Mouse (Mus musculus): Measurements from ENCODE around the gene Sectm1a. TPM values are rescaled to one million over a fixed set of nuclear protein-coding genes. Genes with fewer than 3 reads are reported as not detected.
"Not testable (repeated sequence)": the region's sequence is repeated elsewhere in the genome, so short reads cannot be mapped to it uniquely, and the experiment has no call there.

The Sectm1a gene
- total RNA-seq, 2 experiments from 2014 or later: not detected

DNA sequence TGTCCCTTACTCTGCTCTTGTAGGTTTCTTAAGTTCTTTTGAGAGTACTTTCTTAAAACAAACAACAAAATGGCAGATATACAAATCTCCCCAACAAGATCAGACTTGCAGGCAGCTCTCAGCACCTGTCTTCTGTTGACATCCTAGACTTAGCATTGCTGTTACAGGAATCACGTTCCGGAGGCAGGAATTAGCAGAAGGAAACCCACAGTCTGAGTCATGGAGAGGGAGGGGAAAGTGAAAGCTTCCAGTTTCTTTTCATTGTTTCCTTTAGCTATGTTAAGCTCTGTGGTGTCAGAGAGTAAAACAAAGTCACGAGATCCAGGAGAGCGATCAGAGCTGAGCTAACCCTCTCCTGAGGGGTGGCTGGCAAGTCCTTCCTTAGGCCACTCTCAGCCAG, 9.9 kb upstream of the Sectm1a start:
- intact Hi-C loops (cut with DNase I): no loop called here
- DNase-seq: no peak

DNA sequence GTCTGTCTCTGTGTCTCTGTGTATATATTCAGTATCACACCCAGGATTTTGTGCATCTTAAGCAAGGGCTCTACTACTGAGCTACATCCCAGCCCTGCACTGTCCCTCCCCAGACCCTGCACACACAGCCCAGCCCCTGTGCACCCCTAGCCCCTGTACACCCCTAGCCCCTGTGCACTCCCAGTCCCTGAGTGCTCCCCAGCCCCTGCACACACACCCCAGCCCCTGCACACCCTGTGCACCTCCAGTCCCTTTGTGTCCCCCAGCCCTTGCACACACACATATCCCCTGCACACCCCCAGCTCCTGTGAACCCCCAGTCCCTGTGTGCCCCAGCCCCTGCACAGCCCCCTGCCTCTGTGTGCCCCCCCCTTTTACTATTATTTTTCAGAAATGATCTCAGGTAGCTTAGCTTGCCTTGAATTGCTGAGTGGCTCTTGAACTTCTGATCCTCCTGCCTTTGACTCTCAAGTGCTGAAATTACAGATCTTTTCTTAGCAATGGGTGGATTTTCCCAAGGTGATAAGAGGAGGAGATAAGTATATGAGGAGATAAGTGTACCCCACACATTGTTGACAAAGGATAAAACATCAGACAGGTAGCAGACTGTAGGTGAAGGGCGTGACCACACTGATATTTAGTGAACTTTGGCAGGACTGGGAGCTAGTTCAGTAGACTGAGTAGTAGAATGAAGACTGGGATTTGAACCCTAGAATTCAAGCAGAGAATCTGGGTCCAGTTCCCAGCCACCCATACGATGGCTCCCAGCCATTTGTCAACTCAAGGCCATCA, 8.9 kb upstream of the Sectm1a start:
- DNase-seq: no peak
- intact Hi-C loops (cut with DNase I): no loop called here

DNA sequence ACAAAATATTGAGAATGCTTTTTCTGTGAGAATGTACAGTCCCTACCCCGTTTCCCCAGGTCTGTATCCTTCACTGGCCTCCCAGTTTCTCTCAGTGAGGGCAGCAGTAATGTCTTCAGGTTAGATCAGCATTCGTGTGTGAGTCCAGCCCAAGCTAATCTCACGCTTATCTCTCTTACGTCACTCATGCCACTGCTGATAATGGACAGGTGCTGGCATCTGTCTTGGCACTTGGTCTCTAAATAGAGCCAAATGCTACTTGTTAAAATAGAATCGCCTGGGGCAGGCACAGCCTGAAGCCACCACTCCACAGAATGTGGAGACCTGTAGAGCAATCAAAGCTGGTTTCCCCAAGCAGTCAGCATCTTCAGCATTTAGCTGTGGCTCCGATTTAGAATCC, 8.0 kb upstream of the Sectm1a start:
- DNase-seq: no peak
- intact Hi-C loops (cut with DNase I): no loop called here

DNA sequence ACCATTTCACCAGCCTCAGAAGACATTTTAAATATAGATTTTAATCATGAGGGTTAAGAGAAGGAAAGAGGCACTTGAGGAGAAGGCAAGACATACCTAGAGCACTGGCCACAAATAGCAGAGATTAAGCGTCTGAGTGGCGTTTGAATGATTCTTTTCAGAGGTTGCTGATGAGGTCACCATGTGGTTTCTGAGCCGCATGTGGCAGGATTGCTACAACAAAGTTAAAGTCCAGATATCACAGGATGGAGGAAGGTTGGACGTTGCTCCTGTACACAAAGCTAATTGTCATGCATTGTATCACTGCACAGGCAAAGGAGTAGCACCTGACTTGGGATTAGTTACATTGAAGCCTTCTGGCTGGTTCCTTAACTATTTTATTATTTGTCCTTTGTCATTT, 5.3 kb upstream of the Sectm1a start:
- no peak for DNase-seq
- intact Hi-C loops (cut with DNase I): no loop called here

DNA sequence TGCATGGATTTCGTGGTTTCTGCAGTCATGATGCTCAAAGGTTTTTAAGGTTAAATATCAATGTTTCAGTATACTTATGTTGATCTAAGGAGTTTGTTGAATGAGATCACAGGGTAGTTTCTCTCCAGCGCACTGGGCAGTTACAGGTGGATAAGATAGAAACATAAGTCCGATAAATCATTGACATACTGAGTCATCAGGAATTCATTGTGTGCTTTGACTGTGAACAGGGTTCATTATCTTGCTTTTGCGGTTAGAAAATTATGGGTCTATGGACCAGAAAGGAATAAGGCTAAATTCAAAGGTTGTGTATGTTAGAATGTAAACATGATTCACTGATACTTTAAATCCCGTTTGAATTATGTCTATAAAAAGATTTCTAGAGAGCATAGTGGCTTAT, 4.2 kb upstream of the Sectm1a start:
- DNase-seq: no peak
- intact Hi-C loops (cut with DNase I): no loop called here

DNA sequence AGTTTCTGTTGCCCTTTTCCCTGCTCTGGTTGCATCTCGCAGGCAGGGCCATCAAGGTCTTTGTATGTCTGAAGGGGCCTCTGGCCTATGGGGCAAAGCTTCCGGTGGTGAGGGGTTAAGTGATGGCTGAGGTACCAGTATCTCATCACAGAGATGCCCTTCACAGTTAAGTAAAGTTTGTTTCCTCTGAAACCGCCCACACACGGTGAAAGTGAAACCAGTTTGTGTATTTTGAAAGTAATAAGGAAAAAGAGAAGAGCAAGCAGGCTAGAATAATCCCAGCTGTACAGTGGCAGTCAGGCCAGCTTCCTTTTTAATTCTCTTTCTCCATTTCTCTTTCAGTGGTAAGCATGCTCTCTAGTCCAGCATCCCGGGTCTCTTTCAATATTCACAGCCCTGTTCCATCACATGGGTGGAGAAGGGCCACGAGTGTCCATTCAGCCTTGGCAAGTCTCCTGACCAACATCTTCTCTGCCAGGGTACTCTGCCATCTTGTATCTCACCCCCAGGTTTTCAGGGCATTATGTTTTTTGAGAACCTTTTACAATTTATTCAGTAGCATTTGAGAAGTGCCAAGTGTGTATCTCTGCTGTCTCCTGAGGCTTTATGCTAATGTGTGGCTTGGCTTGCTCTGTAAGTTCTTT, 2.0 kb upstream of the Sectm1a start:
- peak; percentile 31 to 42 for DNase-seq
- intact Hi-C loops (cut with DNase I): no loop called here

DNA sequence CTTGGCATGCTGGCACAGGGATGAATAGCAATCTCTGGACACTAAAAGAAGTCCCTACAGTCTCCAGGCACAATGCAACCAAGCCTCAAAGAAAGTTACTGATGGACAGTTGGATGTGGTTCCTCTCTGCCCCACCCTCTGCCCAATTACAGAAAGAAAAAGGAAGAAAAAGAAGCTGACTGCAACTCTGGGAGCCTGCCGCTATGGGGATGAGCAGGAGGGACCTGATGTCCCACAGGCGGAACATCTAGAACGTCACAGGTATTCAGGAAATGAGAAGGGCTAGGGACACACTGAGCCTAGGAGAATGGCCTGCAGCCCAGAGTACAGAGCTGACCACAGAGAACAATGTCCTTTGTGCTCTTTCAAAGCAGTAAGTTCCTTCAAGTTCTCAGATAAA, 1.2 kb upstream of the Sectm1a start:
- intact Hi-C loops (cut with DNase I): no loop called here
- DNase-seq: no peak

DNA sequence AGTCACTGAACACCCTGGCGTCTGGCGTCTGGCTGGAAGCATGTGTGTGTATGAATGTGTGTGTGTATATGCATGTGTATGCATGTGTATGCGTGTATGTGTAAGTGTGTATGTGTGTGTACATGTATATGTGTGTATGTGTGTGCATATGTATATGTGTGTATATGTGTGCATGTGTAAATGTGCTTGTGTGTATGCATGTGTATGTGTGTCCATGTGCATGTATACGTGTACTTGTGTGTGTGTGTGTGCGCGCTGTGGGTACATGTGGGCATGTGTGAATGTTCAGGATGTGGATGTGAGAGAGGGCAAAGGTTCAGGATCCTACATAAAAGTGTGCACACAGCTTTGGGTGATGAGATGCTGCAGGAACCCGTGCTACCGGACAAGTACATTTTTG, 690 bp downstream of the Sectm1a start:
- no peak for DNase-seq
- intact Hi-C loops (cut with DNase I): no loop called here

DNA sequence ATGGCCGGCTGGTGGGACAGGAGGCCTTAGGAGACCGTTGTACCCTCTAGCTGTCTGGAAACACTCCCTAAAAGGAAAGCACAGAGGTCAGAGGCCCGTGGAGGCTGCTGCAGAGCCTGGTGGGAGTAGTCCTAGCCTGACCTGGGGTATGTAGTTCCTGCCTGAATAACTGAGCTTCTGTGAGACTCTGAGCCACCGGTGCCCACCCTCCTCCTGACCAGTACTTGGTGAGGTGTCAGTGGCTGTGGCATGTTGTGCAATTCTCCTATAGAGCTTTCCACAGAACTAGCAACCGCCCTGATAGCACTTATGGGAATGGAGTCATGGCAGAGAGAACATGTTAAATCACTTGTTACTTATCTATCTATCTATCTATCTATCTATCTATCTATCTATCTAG, 5.4 kb downstream of the Sectm1a start:
- intact Hi-C loops (cut with DNase I): no loop called here

DNA sequence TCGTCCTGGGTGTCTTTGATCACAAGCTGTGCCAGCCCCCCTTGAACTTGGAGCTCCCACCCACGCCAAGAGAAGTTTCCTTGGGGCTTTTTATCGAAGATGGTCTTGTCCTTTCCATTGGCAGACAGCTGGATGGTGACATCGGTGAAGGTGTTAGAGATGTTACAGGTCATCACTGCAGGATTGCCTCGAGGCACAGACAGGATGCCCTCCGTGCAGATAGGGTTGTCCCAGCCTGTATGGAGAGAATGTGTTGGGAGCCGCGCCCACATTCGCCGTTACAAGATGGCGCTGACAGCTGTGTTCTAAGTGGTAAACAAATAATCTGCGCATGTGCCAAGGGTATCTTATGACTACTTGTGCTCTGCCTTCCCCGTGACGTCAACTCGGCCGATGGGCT, 11.4 kb downstream of the Sectm1a start:
- intact Hi-C loops (cut with DNase I); DNase-seq: not testable (repeated sequence)

More for the DNA sequence above, 5.4 kb downstream of the Sectm1a start:
- DNase-seq: no peak

DNA sequence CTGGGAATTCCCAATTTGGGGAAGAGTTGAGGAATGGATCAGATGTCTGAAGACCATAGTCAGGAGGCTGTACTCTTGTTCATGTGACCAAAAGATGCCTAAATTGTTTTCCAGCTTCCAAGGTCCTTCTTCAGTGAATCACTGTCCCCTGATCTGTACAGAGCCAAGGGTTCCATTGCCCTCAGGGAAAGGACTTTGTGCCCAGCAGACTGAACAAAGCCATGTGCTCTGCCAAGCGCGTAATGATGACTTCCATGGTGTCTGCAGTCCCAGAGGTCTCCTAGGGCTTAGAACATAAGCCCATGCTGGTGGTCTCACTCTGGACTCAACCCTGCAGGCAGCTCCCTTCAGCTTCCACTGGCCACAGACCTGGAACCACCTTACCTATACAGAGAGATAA, 13.1 kb downstream of the Sectm1a start:
- intact Hi-C loops (cut with DNase I): no loop called here
- no peak for DNase-seq

DNA sequence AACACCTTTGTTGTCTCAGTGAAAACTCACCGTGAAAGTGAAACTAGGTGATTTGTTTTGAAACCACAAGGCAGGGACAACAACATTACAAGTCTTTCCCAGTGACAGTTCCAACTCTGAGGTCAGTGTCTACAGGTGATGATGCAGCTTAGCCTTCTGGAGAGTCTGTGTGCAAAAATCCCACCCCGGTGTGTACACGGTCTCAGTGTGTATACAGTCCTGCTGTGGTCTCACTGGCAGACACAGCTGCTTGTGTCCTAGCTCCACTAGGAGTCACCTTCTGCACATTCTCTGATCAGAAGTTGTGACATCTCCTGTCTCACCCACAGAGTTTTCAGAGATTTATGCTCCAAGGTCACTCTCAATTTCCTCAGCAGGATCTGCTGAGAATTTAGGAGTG, 16.8 kb downstream of the Sectm1a start:
- DNase-seq: no peak
- intact Hi-C loops (cut with DNase I): no loop called here

DNA sequence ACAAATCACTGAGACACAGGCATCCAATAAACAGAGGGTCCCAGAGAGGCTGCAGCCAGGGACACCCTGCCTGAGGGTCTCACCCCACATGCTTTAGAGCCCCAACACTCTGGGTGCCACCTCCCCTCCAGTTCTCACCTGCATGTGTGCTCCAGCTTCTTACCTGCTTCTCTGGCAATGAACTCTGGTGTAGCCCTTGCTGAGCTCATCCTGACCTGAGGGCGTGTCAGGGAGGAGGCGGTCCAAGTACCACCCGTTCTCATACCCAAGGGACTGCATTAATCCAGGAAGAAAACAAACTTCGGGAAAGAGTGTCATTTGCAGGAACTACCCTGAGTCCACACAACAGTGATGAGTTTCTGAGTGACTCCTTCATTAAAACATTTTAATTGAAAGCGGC, 17.6 kb downstream of the Sectm1a start, which contains the start of gene Sectm1b:
TSS of gene Sectm1b (minus strand) at position 191 of the 400 bp plus-strand sequence.
- intact Hi-C loops (cut with DNase I): no loop called here
- DNase-seq: no peak

DNA sequence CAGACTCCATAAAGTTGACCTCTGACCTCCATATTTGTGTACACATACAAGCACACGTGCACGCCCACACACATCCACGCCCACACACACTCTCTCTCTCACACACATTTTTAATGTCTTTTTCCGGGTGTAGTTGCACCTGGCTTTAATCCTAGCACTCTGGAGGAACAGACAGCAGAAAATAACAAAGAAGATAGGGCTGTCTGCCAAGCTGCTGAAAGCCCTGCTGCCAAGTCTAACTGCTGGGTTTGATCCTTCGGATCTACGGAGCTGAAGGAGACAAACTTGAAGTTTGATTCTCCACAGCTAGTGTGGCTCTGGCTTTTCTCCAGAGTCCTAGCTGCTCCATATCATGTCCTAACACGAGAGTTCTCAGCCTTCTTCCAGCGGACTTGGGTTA, 19.4 kb downstream of the Sectm1a start:
- intact Hi-C loops (cut with DNase I): no loop called here

DNA sequence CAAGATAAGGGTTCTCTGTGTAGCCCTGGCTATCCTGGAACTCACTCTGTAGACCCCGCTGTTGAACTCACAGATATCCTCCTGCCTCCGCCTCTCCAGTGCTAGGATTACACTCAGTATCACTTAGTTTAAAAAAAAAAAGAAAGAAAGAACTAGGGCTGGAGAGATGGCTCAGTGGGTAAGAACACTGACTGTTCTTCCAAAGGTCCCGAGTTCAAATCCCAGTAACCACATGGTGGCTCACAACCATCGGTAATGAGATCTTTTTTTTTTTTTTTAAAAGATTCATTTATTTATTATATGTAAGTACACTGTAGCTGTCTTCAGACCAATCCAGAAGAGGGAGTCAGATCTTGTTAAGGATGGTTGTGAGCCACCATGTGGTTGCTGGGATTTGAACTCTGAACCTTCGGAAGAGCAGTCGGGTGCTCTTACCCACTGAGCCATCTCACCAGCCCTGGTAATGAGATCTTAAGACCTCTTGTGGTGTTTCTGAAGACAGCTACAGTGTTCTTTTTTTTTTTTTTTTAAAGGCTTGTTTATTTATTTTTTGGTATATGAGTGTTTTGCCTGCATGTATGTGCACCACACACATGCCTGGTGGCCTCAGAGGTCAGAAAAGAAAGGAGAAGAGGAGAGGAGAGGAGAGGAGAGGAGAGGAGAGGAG, 20.5 kb downstream of the Sectm1a start:
- DNase-seq; intact Hi-C loops (cut with DNase I): not testable (repeated sequence)

More for the DNA sequence above, 19.4 kb downstream of the Sectm1a start:
- no peak for DNase-seq

DNA sequence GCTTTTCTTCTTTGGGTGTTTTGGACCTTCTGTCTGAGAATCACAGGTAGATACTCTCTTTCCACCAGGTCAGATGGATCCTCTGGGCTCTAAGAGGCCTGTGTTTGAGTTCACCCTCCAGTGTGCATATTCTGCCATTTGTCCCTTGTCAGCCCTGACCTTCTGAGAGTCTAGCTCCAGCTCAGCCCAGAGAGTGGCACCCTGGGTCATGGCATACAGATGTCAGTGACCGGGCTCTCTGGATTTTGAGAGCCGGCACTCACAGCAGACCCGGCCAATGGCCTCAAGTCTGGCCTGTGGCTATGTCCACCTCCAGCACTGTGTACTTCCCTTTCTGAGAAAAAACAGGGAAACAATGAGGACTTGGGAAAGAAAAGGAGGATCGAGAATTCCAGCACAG, 21.5 kb downstream of the Sectm1a start:
- intact Hi-C loops (cut with DNase I): no loop called here
- DNase-seq: no peak

DNA sequence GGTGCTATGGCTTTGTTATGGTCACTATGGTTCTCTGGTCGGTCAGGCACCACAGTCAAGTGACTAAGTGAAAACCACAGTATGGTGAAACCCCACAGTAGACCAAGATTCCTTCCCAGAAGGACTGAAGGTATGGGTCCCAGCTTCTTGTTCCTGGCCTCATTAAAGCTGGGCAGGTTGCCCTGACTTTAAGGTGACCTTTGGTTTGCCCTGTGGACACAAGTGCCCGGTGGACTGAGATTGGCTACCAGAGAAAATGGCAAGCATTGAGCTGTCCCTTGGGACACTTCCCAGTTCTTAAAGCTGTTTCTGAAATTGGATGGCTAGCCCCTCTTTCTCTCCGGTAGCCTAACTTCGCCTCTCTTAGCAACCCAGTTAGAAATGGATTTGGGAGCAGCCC, 22.1 kb downstream of the Sectm1a start:
- DNase-seq: no peak
- intact Hi-C loops (cut with DNase I): no loop called here

DNA sequence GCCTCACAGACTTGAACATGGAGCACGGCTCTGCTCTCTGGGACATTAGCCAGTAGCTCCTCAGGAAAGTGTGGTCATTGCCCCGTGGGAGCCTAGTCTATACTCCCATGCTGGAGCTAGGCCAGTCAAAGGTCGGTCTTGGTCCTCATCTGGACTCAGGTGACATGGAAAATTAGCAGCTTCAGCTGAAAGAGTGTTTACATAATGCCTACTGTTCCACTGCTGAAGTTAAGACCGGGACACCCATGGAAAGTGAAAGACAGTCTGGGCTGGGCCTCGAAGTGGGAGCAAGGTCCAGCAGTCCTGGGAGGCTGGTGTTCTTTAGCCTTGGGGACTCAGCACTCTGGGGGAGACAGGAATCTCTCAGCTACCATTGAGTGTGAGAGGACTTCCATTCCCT, 22.9 kb downstream of the Sectm1a start:
- no peak for DNase-seq
- intact Hi-C loops (cut with DNase I): no loop called here

DNA sequence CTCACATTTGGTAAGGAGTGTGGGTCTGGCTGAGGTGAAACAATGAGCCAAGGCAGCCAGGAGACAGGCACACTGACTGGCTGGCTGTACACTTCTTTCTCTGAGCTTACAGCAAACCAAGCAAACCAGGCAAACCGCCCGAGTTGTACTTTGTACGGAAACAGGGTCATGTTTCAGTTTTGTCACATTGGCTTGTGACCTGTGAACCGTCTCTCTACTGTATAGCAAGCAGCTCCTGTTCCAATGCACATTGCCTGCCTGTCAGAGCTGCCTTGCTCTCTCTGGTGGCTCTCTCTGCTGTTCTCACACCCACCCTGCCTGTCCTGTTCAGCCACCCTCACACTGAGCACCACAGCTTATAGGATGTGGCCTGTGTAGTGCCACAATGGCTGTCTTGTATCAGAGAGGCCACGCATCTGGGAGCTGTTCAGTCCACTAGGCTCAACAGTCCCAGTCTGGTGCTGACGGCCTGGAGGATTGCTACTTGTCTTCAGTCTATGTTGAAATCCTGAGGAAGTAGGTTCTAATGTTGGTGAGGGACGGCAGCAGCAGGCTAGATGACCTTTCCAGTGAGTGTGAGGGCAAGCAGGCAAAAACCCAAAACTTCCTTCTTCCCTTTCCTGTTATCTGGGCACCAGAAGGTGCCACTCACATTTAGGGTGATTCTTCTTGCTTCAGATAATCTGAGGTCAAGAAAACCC, 24.3 kb downstream of the Sectm1a start:
- intact Hi-C loops (cut with DNase I): no loop called here
- DNase-seq: no peak

DNA sequence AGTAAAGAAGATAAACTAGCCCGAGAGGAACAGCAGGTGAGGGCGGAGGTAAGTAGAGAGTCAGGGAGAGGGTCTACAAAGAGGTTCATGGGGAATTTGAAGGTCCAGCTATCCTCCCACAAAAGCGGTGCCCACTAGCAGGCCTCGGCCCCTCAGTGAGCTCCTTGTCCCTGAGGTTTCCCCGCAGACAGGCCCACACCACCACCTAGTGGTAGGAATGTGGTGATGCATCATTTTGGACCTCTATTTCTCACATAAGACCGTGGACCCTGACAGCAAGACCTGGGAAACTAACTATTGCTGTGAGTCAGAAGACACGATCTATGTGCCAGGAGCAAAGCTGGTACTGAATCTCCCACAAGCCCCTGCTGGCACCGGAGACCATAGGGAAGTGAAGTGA, 27.5 kb downstream of the Sectm1a start:
- peak; percentile 80 to 81 for DNase-seq
- intact Hi-C loops (cut with DNase I): loop anchor here (5.0 kb wide), 1 partner anchor 84 kb away; no protein-coding TSS in a partner anchor

DNA sequence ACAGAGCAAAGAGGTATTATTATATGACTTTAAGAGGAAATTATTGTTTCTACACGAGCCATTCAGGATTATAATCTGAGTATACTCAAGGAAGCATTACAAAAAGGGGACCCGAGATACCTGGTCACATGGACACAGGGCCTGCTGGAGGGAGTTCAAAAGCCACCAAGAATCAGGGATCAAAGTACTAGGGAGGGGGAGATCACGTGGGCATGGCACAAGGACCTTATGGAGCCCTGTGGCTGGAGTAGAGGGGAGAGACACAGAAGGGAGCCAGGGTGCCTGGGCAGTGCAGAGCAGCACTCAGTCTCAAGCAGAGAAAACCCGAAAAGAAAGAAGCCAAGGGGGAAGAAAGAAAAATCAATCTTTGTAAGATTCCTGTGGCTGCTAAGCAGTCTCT, 28.6 kb downstream of the Sectm1a start:
- no peak for DNase-seq
- intact Hi-C loops (cut with DNase I): loop anchor here (5.0 kb wide), 1 partner anchor 85 kb away; no protein-coding TSS in a partner anchor

Data from heart, postnatal 36 days (tissue).